Mouse (Mus musculus) urinary bladder, postnatal 36 days (tissue): ENCODE results near the gene Eif4g1.

Source experiments
- DNase-seq, 2 experiments: peaks; one replicate each; pipeline ENCODE4 v3.0.0; 2022; ENCODE audit warnings: low spot score in 2 of 2, mixed read lengths in 1 of 2

Gene Eif4g1

DNA sequence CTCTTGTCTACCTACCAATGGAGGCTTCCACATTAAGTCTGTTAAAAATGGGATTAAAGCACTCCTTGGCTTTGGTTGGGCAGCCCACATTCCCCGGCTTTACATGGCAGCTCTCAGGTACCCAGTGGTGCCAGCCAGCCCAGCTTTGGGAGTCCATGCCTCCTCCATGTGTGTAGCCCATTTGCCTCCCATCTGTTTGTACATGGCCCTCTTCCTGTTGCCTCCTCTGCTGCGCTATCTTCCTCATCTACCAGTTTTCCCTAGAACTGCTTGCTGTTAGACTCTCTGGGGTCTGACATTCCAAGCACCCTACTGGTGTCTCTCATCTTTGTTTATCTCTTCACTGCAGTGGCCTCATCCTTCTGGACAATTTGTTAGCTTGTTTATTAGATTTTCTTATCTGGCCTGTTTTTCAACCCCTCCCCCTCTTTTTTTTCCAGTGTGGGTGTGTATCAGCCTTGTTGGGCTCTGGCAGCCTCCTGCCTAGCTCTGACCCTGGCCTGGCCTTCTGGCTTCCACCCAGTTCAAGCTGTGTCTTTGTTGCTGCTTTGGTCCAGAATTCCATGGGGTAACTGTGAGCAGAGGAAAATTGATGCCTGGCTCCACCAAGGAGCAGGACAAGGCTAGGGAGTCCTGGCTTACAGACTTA lies 38.4 kb downstream of the Eif4g1 start:
- DNase-seq, result no peak

DNA sequence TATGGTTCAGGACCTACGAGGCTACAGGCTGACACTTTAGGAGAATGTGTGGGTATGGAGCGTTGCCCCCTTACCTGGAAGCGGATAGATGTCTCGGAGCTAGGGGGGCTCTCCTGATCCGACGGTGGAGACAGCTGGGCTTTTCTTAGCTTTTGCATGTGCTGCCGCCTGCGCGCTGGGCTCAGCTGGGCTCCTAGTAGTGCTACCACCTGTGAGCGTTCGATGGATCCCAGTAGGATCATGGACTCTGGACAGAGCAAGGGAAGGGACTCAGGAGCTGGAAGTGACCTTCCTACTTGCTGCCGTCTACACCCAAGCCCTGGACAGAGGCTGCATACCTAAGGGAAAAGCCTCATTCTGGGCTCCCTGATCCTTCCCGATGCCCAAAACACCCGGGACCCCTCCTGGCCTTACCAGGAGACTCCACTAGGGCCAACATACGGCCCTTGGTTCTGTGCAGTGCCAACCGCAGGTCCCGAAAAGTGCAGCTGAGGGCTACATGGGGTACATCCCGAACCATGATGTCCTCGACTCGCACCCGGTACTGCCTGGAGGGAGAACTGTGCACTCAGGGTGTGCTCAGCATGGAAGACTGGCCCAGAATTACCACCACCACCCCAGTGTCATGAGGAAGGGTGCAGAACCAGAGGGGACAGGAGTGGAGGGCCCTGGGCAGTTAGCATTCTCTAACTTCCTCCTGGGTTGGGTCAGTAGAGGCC lies 40.3 kb downstream of the Eif4g1 start:
- no peak for DNase-seq

DNA sequence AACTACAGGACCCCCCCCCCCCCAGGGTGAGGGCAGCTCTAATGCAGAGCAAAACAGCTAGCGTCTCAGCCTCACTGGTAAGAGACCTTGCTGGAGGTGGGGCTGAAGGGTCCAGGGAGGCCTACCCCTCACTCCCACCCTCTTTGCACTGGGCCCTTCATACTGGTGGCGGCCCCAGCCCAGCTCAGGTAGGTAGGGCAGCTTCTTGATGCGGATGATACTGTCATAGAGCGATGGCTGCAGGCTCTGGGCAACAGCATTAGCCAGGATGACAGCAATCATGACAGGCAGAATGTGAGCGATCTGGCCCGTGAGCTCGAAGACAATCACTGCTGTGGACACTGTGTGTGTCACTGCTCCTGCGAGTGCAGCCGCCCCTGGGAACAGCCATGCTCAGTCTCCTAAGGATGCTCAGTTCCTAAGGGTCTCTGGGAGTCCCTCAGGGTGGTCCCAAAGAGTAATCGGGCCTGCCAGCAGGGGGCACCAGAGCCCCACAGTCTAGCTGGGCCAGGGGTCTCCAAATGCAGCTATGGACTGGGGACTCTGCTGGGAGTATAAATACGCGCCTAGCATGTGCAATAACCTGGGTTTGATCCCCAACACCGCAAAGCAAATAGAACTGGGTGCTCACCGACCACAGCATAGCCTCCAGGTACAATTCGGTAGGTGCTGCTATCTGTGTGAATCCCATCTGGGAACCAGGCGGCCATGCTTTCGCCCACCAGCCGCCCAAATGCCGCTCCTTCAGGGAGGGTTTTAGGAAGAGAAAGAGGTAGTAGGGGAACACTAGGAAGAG lies 41.0 kb downstream of the Eif4g1 start:
- DNase-seq, result no peak

DNA sequence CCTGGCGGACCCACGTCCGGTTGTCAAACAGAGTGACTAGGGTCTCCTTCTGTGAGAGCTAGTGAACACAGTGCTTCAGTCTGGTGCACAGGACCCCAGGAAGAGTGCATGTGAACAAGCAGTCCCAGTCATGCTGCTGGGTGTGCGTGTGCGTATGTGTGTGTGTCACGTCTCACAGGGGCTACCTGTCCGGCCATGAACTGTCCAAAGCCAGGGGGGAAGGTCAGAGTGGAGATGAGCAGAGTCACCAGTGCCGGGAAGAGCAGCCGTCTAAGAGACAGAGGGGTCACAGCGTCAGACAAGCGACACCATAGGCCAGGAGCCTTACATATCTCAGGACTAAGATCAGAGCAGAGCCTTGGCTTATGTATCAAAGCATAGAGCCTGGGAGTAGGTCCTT lies 42.3 kb downstream of the Eif4g1 start:
- no peak for DNase-seq

DNA sequence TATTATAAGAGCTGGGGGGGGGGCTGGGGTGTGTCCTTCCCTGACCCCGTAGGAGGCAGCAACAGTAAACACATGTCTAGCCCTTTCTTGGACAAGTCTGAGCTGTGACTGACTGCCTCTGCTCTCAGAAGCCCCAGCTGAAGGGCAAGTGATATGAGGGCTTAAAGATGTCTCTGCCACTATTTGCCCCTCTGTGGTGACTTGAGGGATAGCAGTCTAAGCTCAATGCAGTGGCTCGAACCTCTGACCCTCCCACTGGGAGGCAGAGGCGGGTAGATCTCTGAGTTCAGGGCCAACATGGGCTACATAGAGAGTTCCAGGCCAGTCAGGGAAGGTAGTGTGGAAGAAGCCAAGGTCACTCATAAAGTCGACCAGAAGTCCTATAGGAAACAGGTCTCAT lies 42.7 kb downstream of the Eif4g1 start:
- no peak for DNase-seq

DNA sequence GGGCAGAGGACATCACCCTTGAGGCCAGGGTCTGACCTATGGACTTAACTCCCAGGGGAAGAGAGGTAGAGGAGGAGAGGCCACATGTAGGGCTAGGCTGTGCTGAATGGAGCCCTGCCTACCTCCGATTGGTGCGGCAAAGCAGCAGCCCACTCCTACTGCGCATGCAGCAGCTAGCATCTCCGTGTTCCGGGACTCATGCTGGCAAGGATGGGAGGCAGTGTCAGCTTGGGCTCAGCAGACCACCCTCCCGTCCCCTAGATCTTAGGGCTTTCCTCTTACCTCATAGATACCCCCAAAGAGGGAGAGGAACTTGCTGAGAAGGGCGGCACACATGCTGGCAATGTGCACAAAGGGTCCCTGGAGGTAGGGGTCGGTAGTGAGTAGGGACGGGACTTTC lies 44.1 kb downstream of the Eif4g1 start:
- no peak for DNase-seq

DNA sequence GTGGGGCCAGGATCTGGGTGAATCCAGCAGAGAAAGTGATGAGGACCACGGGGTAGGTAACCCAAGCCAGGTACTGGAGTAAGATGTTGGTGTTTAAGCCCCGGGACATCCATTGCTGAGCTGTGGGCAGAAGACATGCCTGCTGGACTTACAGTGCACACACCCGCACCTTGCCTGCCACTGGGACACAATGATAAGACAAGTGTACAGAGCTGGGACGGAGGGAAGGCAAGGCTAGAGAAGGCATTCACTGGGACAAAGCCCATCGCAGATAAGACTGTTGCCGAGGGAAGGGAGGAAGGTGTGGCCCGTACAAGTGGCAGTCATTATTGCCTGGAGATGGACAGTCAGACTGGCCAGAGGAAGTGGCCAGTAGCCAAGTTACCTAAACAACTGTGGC lies 44.8 kb downstream of the Eif4g1 start:
- no peak for DNase-seq

DNA sequence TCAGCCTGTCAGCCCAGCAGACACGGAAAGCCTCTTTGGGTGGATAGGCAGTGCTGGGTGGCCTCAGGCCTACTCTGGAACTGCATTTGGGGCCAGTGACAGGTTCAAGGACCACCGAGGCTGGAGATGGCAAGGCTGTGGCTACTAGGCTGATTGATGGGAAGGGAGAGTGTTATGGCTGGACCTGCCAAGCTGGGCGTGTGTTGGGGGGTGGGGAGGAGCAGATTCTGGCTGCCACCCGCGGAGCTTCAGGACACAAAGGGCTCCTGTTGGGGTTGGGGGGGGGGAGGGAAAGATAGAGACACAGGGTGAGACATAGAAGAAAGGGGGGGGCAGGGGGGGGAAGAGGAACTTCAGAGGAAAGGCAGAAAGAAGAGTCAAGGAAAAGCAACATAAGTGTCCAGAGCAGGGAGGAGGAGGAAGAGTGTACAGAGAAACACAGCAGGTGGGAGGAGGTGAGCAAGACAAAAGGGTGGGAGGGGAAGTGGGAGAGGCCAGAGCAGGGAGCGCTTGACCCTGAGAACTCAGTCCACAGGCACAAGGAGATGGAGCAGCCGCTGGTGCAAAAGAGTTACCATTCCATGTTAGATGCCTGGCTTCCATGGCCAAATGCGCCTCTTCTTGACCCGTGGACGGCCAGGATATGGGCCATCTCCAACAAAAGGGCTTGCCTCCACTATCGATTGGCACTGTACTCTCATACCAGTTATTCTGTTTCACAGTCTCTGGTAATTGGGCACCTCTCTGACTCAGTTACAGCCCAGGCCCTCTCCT lies 46.4 kb downstream of the Eif4g1 start:
- no peak for DNase-seq

DNA sequence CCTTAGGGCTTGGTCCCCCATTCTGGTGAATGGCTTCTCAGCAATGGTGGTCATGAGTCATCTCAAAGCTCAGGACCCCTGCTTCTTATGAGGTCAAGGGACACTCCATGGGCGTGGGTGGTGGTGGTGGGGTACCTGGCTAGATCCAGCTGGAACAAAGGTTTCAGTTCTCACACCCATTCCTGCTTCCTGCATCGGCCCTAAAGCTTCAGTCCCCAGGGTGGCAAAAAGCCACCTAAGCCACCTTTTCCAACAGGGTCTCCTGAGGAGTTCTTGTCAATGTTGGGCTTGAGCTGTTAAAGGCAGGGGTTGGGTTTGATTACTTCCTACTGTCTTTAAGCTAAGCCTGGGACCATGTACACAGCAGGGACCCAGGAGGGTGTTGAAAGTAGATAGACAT lies 47.0 kb downstream of the Eif4g1 start:
- no peak for DNase-seq

DNA sequence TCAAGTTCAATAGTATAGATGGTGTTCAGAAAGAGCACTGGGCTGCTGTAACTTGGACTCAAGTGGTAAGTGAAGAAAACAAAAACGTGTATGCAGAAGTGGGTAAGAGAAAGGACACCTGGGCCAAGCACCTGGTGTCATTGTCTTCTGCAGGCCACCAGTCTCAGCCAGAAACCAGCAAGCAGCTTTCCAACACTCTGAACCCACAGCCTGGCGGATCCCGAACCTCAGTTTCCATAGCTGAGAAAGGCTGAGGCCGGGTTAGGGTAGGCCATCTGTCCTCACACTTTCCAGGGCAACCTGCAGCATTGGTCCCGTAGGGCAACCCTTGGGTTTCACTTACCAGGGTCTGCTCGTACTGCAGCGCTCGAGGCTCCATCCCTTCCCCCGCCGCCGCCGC lies 47.5 kb downstream of the Eif4g1 start:
- no peak for DNase-seq

DNA sequence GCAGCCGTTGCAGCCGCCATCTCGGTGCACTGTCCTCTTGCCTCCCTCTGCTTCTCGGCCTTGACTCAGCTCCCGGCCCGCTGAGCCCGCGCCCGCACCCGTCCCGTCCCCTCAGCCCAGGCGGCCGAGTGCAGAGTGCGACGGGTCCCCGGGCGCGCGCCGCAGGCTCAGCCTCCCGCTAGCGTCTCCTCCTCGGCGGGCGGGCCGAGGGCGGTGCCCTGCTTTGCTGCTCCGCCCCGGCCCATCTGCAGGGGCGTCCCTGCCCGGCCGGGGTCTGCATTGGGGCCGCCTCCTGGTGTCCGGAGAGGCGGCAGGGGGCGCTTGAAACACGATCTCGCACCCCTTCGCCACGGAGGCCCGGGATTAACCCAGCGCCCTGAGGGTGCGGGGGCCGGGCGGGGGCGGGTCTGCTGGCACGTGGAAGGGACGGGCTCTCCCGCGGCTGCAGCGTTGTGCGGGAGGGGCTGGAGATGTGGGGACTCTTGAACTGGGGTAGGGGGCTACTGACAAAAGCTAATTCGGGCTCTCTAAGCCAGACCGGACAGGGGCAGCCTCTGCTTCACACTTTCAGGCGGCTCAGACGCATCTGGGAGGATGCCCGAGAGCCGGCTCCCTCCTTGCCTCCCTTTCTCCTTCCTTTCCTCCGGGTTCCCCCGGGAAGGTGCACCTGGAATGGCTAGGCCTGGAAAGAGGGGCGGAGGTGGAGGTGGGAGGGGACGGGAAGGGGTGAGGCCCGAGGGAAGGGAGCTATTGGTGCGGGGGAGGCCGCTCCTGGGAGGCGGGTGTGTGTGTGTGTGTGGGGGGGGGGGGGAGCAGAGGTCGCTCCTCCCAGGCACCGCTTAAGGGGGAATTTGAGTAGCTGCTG lies 48.1 kb downstream of the Eif4g1 start:
- DNase-seq, result peak; percentile 71 to 74

DNA sequence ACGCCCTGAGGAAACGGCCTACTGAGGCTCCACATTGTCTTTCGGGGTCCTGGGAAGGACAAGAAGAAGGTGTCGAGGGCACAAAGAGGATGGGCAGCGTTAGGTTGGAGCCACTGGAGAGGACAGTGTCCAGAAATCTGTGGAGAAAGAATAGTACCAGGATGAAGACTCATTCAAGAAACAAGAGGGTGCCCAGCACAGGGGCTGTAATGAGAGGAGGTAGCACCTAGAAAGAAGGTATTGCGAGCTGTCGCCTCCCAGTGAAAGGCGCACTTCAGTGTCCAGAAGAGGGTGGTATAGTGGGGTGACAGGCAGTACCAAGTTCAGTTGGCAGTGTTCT lies 48.7 kb downstream of the Eif4g1 start:
- no peak for DNase-seq

DNA sequence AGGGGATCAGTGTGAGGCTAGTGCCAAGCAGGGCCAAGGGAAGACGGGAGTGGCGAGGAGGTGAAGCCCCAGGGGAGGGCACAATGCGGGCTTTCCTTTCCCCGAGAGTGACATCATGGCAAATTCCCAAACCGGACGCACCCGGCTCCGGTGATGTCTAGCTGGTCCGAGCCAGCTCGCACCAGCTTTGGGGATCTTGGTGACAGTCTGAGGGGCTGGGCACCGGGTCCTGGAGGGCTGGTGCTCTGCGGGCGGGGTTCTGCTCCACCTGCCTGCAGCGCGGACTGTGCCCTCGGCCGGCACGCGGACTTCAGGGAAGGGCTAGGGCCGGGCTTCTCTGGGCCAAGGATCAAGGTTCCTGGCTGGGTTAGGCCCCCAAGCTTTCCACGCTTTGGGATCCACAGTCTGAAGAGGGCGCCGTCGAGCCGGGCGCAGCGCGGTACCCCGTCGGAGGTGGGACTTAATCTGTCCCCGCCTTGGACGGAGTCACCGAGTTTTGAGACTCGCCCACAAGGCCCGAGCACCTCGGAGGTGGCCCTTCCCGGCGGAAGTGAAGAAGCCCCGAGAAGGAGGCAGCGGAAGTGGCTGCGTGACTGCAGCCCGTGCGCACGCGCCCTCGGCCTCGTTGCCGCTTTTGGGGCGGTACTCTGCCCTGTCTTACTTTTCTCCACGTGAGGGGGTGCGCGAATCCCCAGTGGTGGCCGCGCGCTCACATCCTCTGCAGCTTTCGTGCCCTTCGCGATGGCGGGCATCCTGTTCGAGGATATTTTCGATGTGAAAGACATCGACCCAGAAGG lies 49.3 kb downstream of the Eif4g1 start, which contains the start of the genes Polr2h and Clcn2:
Polr2h (plus strand) TSS at position 485 of the 797 bp plus-strand sequence.
Clcn2 (minus strand) TSS at position 566 of the 797 bp plus-strand sequence.
- peak; percentile 95 to 98 for DNase-seq

DNA sequence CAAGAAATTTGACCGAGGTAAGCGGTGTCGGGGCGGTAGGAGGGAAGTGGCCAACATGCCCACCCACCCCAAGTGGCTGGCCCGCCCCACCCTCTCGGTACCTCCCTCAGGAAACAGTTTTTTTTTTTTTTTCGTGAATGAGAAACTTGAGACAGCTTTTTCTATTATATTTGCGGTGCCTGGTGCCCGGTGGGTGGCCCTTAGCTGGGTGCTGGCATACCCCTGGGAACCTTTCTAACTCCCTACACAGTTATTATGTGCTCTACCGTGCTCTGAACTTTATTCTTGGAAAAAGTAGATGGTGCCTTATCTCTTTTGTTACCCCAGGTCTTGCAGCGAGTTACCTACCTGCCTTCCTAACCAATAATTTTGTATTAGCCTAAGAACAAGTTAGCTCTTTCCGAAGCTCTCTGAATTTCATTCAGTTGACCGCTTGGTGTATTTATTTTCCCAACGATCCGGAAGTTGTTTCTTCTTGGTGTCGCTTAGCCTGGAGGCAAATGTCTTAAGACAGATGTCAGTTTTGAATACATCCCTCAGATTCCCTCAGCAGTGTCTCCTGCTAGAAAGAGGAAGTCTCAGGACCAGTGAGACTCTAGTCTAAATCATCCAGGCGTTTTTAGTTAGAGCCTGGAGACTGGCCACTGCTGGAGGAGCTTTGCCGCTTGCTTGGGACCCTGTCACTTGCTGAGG lies 50.0 kb downstream of the Eif4g1 start:
- DNase-seq, result no peak

DNA sequence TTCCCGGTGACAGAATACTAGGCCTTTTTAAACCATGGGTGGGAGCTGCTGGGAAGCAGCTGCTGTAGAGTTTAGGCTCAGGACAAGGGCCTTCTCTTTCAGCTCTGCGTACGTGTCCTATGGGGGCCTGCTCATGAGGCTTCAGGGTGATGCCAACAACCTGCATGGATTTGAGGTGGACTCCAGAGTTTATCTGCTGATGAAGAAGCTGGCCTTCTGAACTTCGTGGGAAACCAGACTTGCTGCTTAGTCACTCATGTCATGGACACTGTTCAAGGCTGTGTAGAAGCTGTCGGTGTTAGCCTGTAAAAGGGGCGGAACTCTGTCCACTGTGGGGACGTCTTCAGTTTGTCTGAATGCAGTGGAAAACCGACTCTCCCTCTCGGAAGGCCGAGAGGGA lies 53.7 kb downstream of the Eif4g1 start:
- no peak for DNase-seq

DNA sequence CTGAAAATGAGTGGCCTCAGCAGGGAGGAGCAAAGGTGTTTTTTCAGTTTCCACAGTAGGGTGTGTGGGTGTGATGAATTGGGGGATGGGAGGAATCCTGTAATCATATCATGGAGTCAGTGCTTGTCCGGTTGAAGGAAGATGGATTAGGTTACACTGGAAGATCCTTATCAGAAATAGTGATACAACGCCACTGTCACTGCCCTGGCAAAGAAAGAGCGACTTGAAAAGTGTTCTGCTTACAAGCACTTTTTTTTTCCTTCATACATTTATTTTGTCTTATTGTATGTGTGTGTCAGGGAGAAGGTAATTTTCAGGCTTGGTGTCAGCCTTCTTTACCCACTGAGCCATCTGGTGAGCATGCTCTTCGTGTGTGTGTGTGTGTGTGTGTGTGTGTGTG lies 54.6 kb downstream of the Eif4g1 start:
- DNase-seq, result no peak

DNA sequence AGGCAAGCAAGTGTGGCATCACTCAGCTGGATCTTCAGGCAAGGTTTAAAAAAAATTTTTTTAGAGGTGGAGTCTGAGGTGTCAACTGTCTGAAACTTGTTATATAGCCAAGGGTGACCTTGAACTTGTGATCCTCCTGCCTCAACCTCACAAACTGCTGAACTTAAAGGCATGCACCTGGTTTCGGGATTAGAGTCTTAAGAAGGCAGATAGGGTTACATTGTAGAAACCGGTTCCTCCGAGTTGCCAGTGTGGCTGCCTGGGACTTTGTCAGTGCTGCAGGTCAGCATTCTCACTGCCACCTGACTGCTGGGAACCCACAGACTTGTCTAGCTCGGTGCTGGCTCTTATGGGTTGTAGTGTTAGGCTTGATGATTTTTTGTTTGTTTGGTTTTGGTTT lies 55.1 kb downstream of the Eif4g1 start:
- DNase-seq, result no peak

DNA sequence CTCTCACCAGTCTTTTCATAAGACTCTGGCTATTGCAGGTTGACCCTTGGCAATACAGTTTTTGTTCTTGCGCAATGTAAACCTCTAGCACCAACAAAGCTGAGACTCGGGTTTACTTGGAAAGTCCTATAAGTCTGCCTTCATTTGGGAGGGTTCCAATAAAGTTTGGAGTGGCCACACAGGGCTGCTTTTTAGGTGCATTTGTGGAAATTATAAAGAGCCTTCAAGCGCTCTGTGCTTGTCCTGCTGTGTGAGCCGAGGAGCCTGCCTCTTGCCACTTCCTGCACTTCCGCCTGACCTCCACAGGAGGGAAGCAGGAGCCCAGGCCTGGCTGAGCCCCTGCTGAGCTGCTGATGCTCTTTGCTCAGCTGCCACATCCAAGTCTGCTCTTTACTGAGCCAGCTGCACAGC lies 56.2 kb downstream of the Eif4g1 start:
- DNase-seq, result peak in 1 of 2 experiments; percentile 64

DNA sequence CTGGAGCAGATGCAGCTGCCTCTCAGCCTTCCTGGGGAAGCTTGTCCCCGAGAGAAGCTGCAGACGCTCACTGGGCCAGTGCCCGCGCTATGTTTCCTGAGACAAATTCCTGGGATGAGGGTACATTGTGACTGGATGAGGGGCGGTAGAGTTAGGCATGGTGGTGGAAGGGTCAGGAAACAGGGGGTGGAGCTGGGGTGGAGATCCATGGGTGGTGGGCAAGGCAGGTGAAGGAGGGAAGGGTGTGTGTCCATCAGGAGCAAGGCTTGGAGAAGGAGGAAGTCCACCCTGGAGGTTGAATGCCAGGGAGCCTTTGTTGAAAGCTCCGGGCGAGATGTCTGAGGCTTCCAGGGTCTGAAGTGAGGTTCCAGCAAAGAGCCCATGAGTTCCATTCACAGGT lies 57.2 kb downstream of the Eif4g1 start:
- no peak for DNase-seq

DNA sequence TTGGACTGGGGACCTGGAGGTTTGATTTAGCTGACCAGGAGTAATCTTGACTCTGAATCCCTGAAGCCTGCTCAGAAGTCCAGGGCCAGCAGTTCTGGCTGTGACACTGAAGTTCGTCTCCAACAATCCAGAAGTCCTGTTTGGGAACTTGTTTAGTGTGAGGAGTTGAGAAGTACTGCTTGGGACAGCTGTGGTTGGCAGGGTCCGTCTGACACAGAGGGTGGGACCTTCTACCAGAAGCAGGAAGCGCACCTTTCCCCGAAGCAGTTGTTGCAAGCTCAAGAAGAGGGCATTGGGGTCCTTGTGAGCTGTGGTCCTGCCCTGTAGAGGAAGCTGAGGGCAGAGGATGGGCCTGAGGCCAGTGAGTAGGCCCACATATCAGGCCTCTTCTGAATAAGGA lies 57.6 kb downstream of the Eif4g1 start:
- no peak for DNase-seq
